Mouse (Mus musculus): ENCODE data around the gene Ddr2.
"Not testable (repeated sequence)": the region's sequence is repeated elsewhere in the genome, so short reads cannot be mapped to it uniquely, and the experiment has no call there.

Ddr2 gene

DNA sequence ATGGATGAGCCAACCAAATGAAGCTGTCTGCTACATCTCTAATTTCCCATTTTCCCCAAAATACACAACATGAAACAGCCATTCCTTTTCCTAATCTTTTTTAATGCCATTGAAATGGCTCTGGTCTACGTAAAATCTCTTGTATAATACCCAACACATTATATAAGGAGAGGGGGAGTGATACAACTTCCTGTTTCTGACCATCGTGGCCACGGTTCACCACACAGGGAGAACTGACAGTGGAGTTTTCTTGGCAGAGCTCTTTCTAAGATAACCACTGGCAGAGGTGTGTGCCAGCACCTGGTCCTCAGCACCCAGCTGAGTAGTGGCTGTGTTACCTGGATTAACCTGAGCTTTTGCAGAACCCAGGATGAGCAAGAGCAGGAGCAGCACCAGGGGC, 75.0 kb downstream of the Ddr2 start:
- no peak for DNase-seq (ENCODE audit: low spot score)

DNA sequence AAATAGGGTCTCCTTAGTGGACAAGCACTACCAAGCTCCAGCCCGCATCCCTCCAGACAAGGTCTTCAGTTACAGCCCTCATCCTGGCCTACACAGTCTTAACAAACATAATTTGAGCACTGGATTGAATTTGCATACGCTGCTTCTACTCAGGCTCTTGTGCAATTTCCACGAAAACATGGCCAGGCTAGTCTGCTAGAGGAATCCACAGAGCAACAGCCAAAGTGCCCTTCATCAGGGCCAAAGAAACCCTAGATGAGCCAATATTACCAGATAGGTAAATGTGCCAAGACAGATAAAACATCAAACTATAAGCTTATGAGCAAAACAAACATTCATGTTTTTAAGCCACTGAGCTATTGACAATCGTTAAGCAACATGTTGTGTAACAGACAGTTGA, 75.6 kb downstream of the Ddr2 start:
- DNase-seq (ENCODE audit: low spot score) = no peak

- no peak for DNase-seq (ENCODE audit: low spot score)
These were observed 78.9 kb downstream of the Ddr2 start for GRCm38 (mm10) chr1:170031656-170032055.

- DNase-seq (ENCODE audit: low spot score) = no peak
These were observed 95.8 kb downstream of the Ddr2 start for GRCm38 (mm10) chr1:170014784-170015183.

DNA sequence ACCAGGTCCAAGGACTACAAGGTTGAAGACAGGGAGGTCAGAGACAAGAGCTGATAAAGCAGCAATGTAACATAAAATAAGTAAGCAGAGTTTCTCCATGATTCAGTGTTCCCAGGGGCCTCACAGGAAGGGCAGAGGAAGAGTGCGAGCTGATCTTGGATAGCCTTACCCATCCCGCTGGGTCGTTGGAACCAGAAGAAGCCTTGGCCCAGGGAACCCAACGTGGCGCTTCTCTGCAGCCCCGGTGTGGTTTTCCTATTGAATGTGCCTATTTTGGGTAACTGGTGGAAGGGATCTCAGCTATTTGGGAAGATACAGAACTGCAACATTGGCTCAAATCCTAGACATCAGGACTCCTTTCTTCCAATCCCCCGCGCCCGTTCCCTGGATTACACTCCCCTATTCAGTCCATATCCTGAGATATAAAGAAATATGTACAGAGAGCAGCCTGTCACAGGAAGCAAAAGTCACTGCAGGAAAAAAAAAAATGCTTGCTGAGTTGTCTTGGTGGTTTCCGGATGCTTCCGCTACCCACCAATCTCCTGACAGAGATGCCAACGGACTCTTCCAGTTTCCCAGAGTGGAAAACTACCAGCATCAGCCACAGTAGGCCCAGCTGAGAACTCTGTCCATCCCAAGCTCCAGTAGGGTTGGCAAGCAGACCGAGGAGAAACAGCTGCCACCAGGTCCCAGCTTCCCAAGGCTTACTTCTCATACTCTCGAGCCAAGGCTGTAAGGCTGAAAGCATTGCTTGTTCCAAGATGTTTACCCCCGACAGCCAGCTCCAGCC, 99.7 kb downstream of the Ddr2 start:
- DNase-seq (ENCODE audit: low spot score) = no peak

DNA sequence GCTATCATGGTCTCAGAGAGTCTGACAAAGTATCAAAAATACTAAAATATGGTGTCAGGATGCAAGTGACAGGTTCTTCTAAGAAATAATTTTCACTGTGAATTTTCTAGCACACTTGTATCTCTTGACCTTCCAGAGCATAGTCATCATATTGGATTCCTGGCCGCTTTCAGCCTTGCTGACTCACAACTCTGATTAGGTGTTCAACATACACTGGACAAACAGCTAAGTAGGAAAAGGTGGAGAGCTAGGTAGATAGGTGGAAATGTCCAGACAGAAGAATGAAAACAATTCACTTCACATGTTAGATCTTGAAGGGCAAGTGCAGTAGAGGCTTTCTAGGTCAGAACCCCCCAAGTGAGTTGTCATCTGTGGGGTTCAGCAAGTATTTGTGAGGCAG, 101.3 kb downstream of the Ddr2 start:
- no peak for DNase-seq (ENCODE audit: low spot score)

DNA sequence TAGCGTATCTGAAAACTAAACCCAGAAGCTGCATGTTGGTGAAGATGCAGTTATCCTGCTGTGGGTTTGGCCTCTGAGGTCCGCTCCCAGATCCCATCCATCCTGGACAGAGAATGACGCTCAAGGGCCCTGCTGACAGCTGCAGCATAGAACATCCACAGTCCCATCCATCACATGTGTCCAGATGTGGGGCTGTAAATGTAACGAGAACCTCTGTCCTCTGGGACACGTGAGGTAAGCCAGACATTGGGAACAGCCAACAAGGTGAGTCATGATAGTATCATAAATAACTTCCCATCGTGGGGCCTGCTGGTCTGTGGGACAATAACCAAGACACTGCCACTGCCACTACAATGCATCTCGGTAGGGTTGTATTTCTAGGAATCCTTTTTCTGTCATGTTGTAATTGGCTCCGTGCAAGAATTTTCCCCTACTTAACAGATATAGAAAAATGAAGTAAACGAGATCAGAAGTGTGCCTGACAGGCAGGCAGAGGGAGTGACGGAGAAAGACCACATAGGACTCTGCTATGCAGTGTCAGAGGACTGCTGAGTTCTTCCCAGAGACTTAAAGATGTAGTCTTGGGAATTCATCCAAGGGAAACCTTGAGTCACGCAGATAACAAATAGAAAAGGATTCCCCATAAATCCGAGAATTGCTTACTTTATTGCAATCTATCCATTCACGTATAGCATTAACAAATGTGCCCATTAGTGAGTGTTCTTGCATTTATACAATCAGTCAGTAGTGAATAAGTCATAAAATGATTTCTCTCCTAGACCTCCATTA, 101.9 kb downstream of the Ddr2 start:
- no peak for DNase-seq (ENCODE audit: low spot score)

DNA sequence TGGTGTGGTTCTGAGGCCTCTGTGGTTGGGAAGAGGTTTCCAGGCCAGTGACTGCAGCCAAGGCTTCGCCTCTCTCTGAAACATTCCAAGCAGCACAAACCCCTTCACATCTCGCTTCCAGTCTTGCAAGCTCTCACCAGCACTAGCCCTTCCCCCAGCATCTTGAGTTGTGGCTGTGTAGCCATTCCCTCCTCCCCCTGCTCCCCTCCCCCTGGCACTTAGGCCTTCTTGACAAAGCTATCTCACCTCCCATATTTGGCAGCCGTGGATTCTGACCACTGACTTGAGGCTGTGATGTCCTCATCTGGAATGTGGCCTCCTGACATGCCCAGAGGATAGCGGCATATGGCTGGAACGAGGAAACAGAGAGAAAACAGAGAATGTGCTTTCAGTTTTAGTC, 104.0 kb downstream of the Ddr2 start:
- no peak for DNase-seq (ENCODE audit: low spot score)

DNA sequence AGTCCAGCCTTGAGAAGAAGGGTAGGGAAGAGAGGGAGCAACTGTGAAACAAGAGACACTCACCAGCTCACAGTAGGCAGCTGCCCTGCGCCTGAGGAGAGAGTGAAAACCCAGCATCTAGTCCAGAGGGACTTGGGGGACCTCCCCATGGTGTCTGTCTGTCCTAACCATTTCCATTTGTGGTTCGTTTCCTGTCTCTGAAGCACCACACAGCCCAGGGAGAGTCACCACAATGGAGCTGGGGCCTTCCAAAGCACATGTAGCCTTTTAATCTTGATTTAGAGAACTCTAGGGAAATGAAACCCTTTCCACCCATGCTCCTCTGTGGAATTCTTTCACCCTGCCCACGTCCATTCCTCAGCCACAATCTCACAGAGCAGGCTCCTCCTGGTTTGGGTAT, 105.3 kb downstream of the Ddr2 start:
- no peak for DNase-seq (ENCODE audit: low spot score)

- DNase-seq (ENCODE audit: low spot score) = not testable (repeated sequence)
These were observed 116.7 kb downstream of the Ddr2 start for GRCm38 (mm10) chr1:169993901-169994300.

DNA sequence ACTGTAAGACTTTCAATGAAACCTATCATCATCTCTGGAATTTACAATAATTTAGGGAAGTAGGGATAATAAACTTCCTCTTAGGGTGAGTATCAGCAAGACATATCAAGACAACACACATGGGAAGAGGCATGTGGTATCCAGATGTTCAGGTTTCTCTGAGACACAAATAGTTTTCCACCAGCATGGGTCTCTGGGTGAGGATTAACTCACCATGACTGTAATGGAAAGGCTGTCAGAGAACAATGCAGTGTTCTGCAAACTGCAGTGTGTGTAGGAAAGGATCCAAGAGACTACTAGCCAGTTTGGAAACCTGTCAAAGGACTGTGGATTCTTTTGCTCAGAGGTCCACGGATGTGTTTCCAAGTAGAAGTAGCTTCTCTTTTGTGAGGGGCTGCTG, 124.4 kb downstream of the Ddr2 start:
- DNase-seq (ENCODE audit: low spot score) = no peak

- DNase-seq (ENCODE audit: low spot score) = no peak
These were observed 132.9 kb downstream of the Ddr2 start for GRCm38 (mm10) chr1:169977621-169978020.

DNA sequence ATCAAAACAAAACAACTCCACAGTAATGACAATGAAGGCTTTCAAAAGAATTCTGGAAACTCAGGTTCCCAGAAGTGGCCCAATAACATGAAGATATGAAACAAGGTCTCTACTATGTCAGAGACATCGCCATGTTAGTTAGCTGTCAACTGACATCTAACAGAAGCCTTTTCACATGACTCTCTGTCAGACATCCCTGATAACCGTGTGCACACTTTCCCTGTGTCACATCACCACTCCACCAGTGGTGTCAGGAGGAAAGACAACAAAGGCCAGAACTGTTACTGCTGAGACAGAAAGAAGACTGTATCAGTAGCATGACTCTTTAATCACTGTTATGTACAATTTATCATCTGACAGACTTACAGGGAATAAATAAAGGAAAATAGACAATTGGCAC, 138.6 kb downstream of the Ddr2 start:
- DNase-seq (ENCODE audit: low spot score) = no peak

DNA sequence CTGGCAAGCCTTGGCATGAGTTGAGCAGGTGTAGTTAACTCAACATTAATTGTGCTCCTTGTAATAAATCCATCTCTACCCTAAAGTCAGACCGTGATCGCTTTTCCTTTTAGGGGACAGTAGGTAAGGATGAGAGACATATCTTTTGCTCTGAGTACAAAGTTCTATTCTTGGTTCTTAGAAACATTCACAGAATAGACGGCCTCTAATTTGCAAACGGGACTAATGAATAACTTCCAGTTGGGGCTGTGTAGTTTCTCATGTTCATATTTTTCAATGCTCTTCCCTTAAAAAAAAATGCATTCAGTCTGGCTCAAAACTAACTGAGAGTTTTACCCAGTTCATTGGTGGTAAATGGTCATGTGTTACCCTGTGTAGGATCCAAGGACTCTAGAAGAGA, 139.6 kb downstream of the Ddr2 start:
- DNase-seq (ENCODE audit: low spot score) = no peak

GRCm38 (mm10) chr1:169969516-169969886, 141.1 kb downstream of the Ddr2 start:
- no peak for DNase-seq (ENCODE audit: low spot score)

- peak; percentile 94 for DNase-seq (ENCODE audit: low spot score)
These were observed 141.6 kb downstream of the Ddr2 start, which contains the start of gene Hsd17b7 for GRCm38 (mm10) chr1:169968792-169969515. TSS of gene Hsd17b7 (minus strand) at chr1:169969241.

DNA sequence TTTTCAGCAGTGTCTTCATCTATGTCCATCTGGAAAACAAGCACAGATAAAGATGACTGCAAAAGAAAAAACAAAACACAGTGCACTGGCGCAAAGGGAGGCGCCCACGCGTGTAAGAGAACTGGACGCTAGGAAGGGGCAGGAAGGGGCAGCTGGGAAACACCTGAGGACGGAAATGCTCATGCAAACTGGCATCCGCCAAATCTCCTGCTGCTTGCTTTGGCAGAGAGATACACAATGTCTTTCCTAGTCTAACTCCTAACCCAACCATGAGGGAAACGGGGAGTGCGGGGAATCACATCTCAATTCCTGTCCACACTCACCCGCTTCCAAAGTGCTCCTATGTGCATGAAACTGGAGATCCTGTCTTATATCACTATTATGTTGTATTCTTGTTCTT, 157.5 kb downstream of the Ddr2 start:
- DNase-seq (ENCODE audit: low spot score) = no peak

GRCm38 (mm10) chr1:169952636-169953035, 157.9 kb downstream of the Ddr2 start:
- DNase-seq (ENCODE audit: low spot score) = no peak

- no peak for DNase-seq (ENCODE audit: low spot score)
These were observed 159.0 kb downstream of the Ddr2 start for GRCm38 (mm10) chr1:169951561-169951960.

DNA sequence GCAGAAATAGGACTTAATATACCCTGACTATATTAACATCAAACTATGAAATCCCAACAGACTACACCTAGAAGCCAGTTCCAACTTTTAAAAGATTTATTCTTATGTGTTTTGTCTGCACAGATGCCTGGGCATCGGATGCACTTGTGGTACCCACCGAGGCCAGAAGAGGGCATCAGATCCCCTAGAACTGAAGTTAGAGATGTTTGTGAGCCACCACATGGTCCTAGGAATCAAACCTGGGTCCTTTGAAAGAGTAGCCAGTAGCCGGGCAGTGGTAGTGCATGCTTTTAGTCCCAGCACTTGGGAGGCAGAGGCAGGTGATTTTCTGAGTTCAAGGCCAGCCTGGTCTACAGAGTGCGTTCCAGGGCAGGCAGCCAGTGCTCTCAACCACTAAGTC, 159.9 kb downstream of the Ddr2 start:
- no peak for DNase-seq (ENCODE audit: low spot score)

GRCm38 (mm10) chr1:169949981-169950380, 160.6 kb downstream of the Ddr2 start:
- DNase-seq (ENCODE audit: low spot score) = no peak

- no peak for DNase-seq (ENCODE audit: low spot score)
These were observed 161.7 kb downstream of the Ddr2 start for GRCm38 (mm10) chr1:169948866-169949265.

DNA sequence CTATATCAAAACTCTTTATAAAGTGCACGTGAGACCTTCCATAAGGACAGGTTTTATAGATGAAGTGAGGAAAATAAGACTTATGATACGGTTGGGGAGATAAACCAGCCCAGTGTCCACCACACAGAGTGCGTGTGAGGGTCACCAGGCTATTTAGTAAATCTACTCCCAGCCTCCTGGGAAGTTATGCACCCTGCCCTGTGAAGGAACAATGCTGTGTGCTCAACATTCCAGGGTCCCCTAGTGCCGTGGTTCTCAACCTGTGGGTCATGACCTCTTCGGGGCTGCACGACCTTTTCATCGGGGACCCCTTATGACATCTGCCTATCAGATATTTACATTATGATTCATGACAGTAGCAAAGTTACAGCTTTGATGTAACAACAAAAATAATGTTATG, 162.3 kb downstream of the Ddr2 start:
- no peak for DNase-seq (ENCODE audit: low spot score)
